Comparison of ENCODE assay signal across 14 mouse cellular contexts in genomic region chr4:143038626-143039025, GRCm38 (mm10).
"Had no signal": no experiment of that assay in that cellular context is flagged by ENCODE, and none has a peak within 500 bp of the region (broad histone marks: within the 10 kb centered on the region; RNA-seq: fewer than 3 reads in every experiment).

No protein-coding gene starts in this region.

- DNase-seq: gastrocnemius, postnatal 14 days; gastrocnemius, postnatal 36 days; heart, adult 11 months; heart, adult 2 months; heart, postnatal 10 days; heart, postnatal 4 days; kidney, adult 18-20 months; kidney, adult 8-10 months; kidney, postnatal 10 days; kidney, postnatal 25 days; kidney, postnatal 4 days; liver; liver, embryonic 13.5 days; liver, postnatal 0 days had no signal
